Mouse (Mus musculus) embryonic fibroblast, embryonic 13.5 days (primary cell): ENCODE measurements around the gene Sptb. TPM values are rescaled to one million over a fixed set of nuclear protein-coding genes. Genes with fewer than 3 reads are reported as not detected.

Experiments used
- H3K27ac ChIP-seq: 2 replicates; pipeline ENCODE4 v1.5.1; 2012; ENCODE audit warnings: low read length, control low read depth, inconsistent platforms; ENCODE audit not compliant: insufficient read depth
- H3K4me1 ChIP-seq: 2 replicates; pipeline ENCODE4 v1.6.1; 2011; ENCODE audit warnings: low read length; ENCODE audit not compliant: control insufficient read depth, insufficient read depth
- H3K4me3 ChIP-seq: 2 replicates; pipeline ENCODE4 v1.5.1; 2011; ENCODE audit warnings: mild to moderate bottlenecking, control low read depth, low read length; ENCODE audit not compliant: insufficient read depth
- CTCF ChIP-seq: IDR thresholded peaks from 2 replicates; pipeline ENCODE4 v1.5.1; 2011; ENCODE audit warnings: mild to moderate bottlenecking, control low read depth, low read length, moderate library complexity, borderline replicate concordance; ENCODE audit not compliant: insufficient read depth
- POLR2A ChIP-seq: IDR thresholded peaks from 2 replicates; pipeline ENCODE4 v1.6.1; 2011; ENCODE audit warnings: low read depth, mild to moderate bottlenecking, control low read depth, low read length, moderate library complexity
- polyA plus RNA-seq: library from polyadenylated mRNA; stranded (reverse); fragments of >200 nt; gene quantifications from 2 replicates; pipeline ENCODE4 v1.2.4, GENCODE M21; 2011; ENCODE audit warnings: low read depth; ENCODE audit not compliant: missing spikeins, insufficient read length

Sptb gene
- polyA plus RNA-seq, 1 experiment = not detected

GRCm38 (mm10) chr12:76608241-76608640 is 102.1 kb downstream of the Sptb start:
- Histone ChIP-seq H3K27ac (no peak overlapping the region), H3K4me1 (no peaks in the 10 kb centered on the region), H3K4me3 (no peak overlapping the region)
- TF ChIP-seq POLR2A = no peak

GRCm38 (mm10) chr12:76605837-76606236 is 104.5 kb downstream of the Sptb start:
- no peak overlapping the region for H3K27ac ChIP-seq
- H3K4me1 ChIP-seq = no peaks in the 10 kb centered on the region
- TF ChIP-seq CTCF (no peak), POLR2A (no peak)
- H3K4me3 ChIP-seq = no peak overlapping the region

- TF ChIP-seq POLR2A (no peak), CTCF (no peak)
- no peak overlapping the region for H3K27ac ChIP-seq
- H3K4me1 ChIP-seq = no peaks in the 10 kb centered on the region
- H3K4me3 ChIP-seq = no peak overlapping the region
Measured at GRCm38 (mm10) chr12:76604546-76604945, 105.8 kb downstream of the Sptb start.

GRCm38 (mm10) chr12:76603779-76604178 is 106.6 kb downstream of the Sptb start:
- TF ChIP-seq CTCF (no peak), POLR2A (no peak)
- H3K4me1 ChIP-seq = no peaks in the 10 kb centered on the region
- no peak overlapping the region for H3K4me3 ChIP-seq

GRCm38 (mm10) chr12:76598196-76598928 is 112.0 kb downstream of the Sptb start:
- TF ChIP-seq CTCF = no peak
- H3K27ac ChIP-seq = no peak overlapping the region
- no peak overlapping the region for H3K4me3 ChIP-seq
- H3K4me1 ChIP-seq = peaks cover 13% of the 10 kb centered on the region

More at GRCm38 (mm10) chr12:76603779-76604178, 106.6 kb downstream of the Sptb start:
- no peak overlapping the region for H3K27ac ChIP-seq

GRCm38 (mm10) chr12:76597577-76598100 is 112.7 kb downstream of the Sptb start:
- Histone ChIP-seq H3K4me1 (peaks cover 13% of the 10 kb centered on the region), H3K27ac (no peak overlapping the region), H3K4me3 (no peak overlapping the region)
- TF ChIP-seq POLR2A (no peak), CTCF (no peak)

GRCm38 (mm10) chr12:76596292-76597023 is 113.9 kb downstream of the Sptb start:
- Histone ChIP-seq H3K4me1 (peaks cover 13% of the 10 kb centered on the region), H3K4me3 (no peak overlapping the region), H3K27ac (no peak overlapping the region)
- peak; percentile 92 for TF ChIP-seq CTCF
- TF ChIP-seq POLR2A = no peak

GRCm38 (mm10) chr12:76595830-76596229 is 114.5 kb downstream of the Sptb start:
- Histone ChIP-seq H3K4me1 (peaks cover 13% of the 10 kb centered on the region), H3K27ac (no peak overlapping the region), H3K4me3 (no peak overlapping the region)
- no peak for TF ChIP-seq POLR2A
- TF ChIP-seq CTCF = no peak

GRCm38 (mm10) chr12:76594556-76594955 is 115.8 kb downstream of the Sptb start:
- Histone ChIP-seq H3K27ac (peak overlapping the region; percentile 74), H3K4me3 (no peak overlapping the region), H3K4me1 (peaks cover 13% of the 10 kb centered on the region)
- TF ChIP-seq CTCF (no peak), POLR2A (no peak)

GRCm38 (mm10) chr12:76593839-76594322 is 116.5 kb downstream of the Sptb start:
- Histone ChIP-seq H3K27ac (peak overlapping the region; percentile 74), H3K4me1 (peaks cover 13% of the 10 kb centered on the region), H3K4me3 (no peak overlapping the region)
- TF ChIP-seq CTCF (no peak), POLR2A (peak; percentile 70)
